Mouse (Mus musculus) embryonic fibroblast, embryonic 13.5 days (primary cell): ENCODE measurements around the gene Minpp1.

Source experiments
- CTCF ChIP-seq: IDR thresholded peaks from 2 replicates; pipeline ENCODE4 v1.5.1; 2011; ENCODE audit warnings: mild to moderate bottlenecking, control low read depth, low read length, moderate library complexity, borderline replicate concordance; ENCODE audit not compliant: insufficient read depth
- POLR2A ChIP-seq: IDR thresholded peaks from 2 replicates; pipeline ENCODE4 v1.6.1; 2011; ENCODE audit warnings: low read depth, mild to moderate bottlenecking, control low read depth, low read length, moderate library complexity

GRCm38 (mm10) chr19:32547396-32547795 is 61.8 kb downstream of the Minpp1 start:
- no peak for TF ChIP-seq POLR2A
- no peak for TF ChIP-seq CTCF
